Mouse (Mus musculus) CD4-positive naive resting alpha-beta T cell, adult 76 days (primary cell): ENCODE data around the gene Amy2a1. TPM values are rescaled to one million over a fixed set of nuclear protein-coding genes. Genes with fewer than 3 reads are reported as not detected.

ENCODE experiments used
- total RNA-seq: library from RNA; stranded (reverse); gene quantifications from one replicate; pipeline ENCODE4 v1.2.4, GENCODE M21; 2023

Gene Amy2a1
- not detected for total RNA-seq

DNA sequence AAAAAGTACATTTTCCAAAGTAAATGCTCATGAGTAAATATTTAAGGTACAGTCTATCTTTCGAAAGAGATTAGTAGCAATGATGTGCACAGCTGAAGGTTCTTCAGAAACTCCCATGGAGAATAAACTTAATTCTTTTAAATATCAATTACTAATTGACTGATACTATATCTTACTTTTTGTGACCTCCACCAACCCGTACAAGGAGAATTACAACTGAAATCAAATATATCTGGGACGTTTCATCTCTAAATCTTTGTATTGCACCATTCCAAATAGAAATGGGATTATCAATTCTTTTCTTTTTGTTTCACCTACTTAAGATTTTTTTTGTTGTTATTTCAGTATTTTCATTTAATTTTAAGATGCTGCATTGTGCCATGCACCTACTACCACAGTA, at the start of gene Amy2a1:
TSS of gene Amy2a1 (minus strand) at position 101 of the 400 bp plus-strand sequence.

Other genes with a start within 250 kb of the Amy2a1 start
- not detected for gene Amy2a4, start 241.0 kb downstream of the Amy2a1 start, total RNA-seq
- gene Amy2a3, start 208.4 kb downstream of the Amy2a1 start, total RNA-seq = not detected
- gene Amy2a2, start 175.8 kb downstream of the Amy2a1 start, total RNA-seq = not detected
- 3.3 TPM for gene Amy1, start 74.3 kb upstream of the Amy2a1 start, total RNA-seq
- gene Rnpc3, start 97.7 kb upstream of the Amy2a1 start, total RNA-seq = 81.3 TPM